Mouse (Mus musculus) erythroblast, embryonic 14.5 days (primary cell): ENCODE results near the gene S100a3.

Source experiments
- GATA1 ChIP-seq: IDR thresholded peaks from 2 replicates; pipeline ENCODE4 v1.6.1; 2012; ENCODE audit warnings: low read length, inconsistent platforms, mixed read lengths
- TAL1 ChIP-seq: IDR thresholded peaks from 3 replicates; pipeline ENCODE4 v1.6.1; 2012; ENCODE audit warnings: low read length, inconsistent platforms, mixed read lengths

DNA sequence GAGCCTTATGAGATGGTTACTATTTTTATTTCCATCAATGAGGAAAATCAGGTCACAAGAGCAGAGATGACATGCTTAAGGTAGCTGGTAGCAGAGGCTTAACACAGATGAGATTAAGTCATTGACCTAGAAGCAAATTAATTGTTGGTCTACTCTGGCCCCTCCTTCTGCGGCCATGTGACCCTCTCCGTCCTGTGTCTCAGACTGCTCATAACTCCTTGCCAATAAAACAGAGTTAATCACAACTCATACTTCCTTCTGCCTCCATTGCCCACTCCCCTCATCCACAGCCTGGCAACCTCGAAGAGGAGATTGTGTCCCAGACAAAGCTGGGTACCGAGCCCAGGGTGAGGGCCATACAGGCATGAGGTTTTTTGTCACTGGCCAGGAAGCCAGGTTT lies 37.8 kb downstream of the S100a3 start:
- no peak for TF ChIP-seq GATA1
- TF ChIP-seq TAL1, result no peak
